Comparison of ENCODE assay signal across 13 mouse cellular contexts in the genomic region with DNA sequence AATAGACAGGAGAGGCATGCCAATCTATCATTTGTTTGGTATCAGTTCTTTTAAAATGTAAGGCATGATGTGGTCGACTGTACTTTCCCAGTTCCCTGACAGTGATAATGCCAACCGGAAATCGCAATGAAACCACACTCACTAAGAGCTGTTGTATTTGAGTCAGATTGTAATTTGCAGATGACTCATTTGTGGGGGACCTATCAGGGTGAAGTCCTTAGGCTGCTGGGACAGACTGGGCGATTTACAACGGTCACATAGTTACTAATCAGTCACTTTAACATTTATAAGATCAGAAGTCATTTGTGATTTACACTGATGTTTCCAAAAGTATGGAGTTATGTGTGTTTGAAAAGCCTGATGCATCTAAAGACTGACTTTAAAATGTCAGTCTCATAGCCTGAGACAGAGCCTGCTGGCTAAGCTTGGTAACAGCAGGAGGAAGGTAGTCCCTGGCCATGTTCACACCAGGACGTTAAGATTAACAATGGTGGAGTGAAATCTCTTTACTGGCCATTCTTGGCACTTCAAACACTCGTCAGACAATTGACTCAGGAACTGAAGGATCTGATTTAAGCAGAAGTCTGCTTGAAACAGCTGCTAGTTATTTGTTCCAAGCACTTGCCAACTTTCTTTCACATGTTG.
DNase-seq lines count a peak whose midpoint lies in the region; ATAC-seq and TF ChIP-seq lines count a peak whose summit lies in the region.
"Had no signal": no experiment of that assay in that cellular context is flagged by ENCODE, and none has a peak within 500 bp of the region (broad histone marks: within the 10 kb centered on the region; RNA-seq: fewer than 3 reads in every experiment).

No protein-coding gene starts in this region.

- intact Hi-C loops in gastrocnemius, adult 2 months (cut with DNase I) = loop anchor here (10.0 kb wide), 1 partner anchor 94 kb away; no protein-coding TSS in a partner anchor

- no peak for TF ChIP-seq POLR2A in embryonic fibroblast, embryonic 13.5 days (IDR thresholded peaks at IDR 0.05; ENCODE audit: low read depth, low read length)

- no peak for DNase-seq in gastrocnemius, adult 2 months
- DNase-seq in gastrocnemius, postnatal 4 days (ENCODE audit: low spot score in 2 of 2) = no peak
- no peak for DNase-seq in midbrain, embryonic 11.5 days (ENCODE audit: low spot score, missing footprints)
- peak; percentile 5 to 32 for DNase-seq in natural killer cell, adult 2 months (ENCODE audit: low spot score in 2 of 2)
- DNase-seq in adrenal gland, postnatal 14 days = no peak
- DNase-seq in ovary, postnatal 10 days (ENCODE audit: low spot score) = no peak
- DNase-seq: heart, postnatal 4 days; lung, adult 18-20 months; right cerebral cortex, adult 18-20 months had no signal

- peak; percentile 22; the same call in 1 of the 2 replicates for TF ChIP-seq CTCF in gastrocnemius, adult 2 months (IDR thresholded peaks at IDR 0.05)
- no peak for TF ChIP-seq CTCF in embryonic fibroblast, embryonic 13.5 days (IDR thresholded peaks at IDR 0.05; ENCODE audit: borderline replicate concordance, insufficient read depth, low read length)

- no peak overlapping the region for H3K9ac ChIP-seq in midbrain, embryonic 11.5 days (ENCODE audit: low read length)
- H3K9ac ChIP-seq in midbrain, embryonic 15.5 days = no peak overlapping the region
- H3K9ac ChIP-seq: kidney, embryonic 15.5 days; stomach, embryonic 15.5 days had no signal

- peak; percentile 63; the same call in 1 of the 2 replicates for ATAC-seq in midbrain, embryonic 11.5 days (ENCODE audit: low FRiP score)
- no peak for ATAC-seq in midbrain, embryonic 15.5 days (replicated peaks)

- no peak overlapping the region for H3K4me3 ChIP-seq in gastrocnemius, adult 2 months
- H3K4me3 ChIP-seq in midbrain, embryonic 11.5 days (ENCODE audit: low read depth, low read length) = no peak overlapping the region
- no peak overlapping the region for H3K4me3 ChIP-seq in midbrain, embryonic 15.5 days
- no peak overlapping the region for H3K4me3 ChIP-seq in embryonic fibroblast, embryonic 13.5 days (ENCODE audit: insufficient read depth, low read length)
- H3K4me3 ChIP-seq: kidney, embryonic 15.5 days; stomach, embryonic 15.5 days had no signal

- H3K36me3 ChIP-seq in midbrain, embryonic 11.5 days (ENCODE audit: control insufficient read depth, insufficient read depth, low read length) = no peaks in the 10 kb centered on the region
- no peaks in the 10 kb centered on the region for H3K36me3 ChIP-seq in midbrain, embryonic 15.5 days (replicated peaks)
- H3K36me3 ChIP-seq: stomach, embryonic 15.5 days had no signal

- no peaks in the 10 kb centered on the region for H3K9me3 ChIP-seq in midbrain, embryonic 11.5 days (ENCODE audit: control insufficient read depth, low read length)
- no peaks in the 10 kb centered on the region for H3K9me3 ChIP-seq in midbrain, embryonic 15.5 days
- H3K9me3 ChIP-seq: kidney, embryonic 15.5 days; stomach, embryonic 15.5 days had no signal

- 45% methylated on average over 7 of the region's 7 CpGs for WGBS in midbrain, embryonic 11.5 days
- 45% methylated on average over 7 of the region's 7 CpGs for WGBS in midbrain, embryonic 15.5 days

- no peaks in the 10 kb centered on the region for H3K4me1 ChIP-seq in midbrain, embryonic 11.5 days (ENCODE audit: control insufficient read depth, insufficient read depth, low read length)
- no peaks in the 10 kb centered on the region for H3K4me1 ChIP-seq in midbrain, embryonic 15.5 days
- H3K4me1 ChIP-seq in embryonic fibroblast, embryonic 13.5 days (ENCODE audit: control insufficient read depth, insufficient read depth, low read length) = peaks cover 15% of the 10 kb centered on the region
- H3K4me1 ChIP-seq: kidney, embryonic 15.5 days; stomach, embryonic 15.5 days had no signal

- no peak overlapping the region for H3K4me2 ChIP-seq in midbrain, embryonic 11.5 days
- H3K4me2 ChIP-seq in midbrain, embryonic 15.5 days = no peak overlapping the region
- H3K4me2 ChIP-seq: kidney, embryonic 15.5 days; stomach, embryonic 15.5 days had no signal

- H3K27ac ChIP-seq in gastrocnemius, adult 2 months = no peak overlapping the region; the same call in 1 of the 2 replicates
- H3K27ac ChIP-seq in midbrain, embryonic 11.5 days (ENCODE audit: low read depth, low read length) = no peak overlapping the region
- H3K27ac ChIP-seq in midbrain, embryonic 15.5 days = no peak overlapping the region
- peak overlapping the region; percentile 57 for H3K27ac ChIP-seq in embryonic fibroblast, embryonic 13.5 days (ENCODE audit: insufficient read depth, low read length)
- H3K27ac ChIP-seq: kidney, embryonic 15.5 days; stomach, embryonic 15.5 days had no signal

- no peaks in the 10 kb centered on the region for H3K27me3 ChIP-seq in midbrain, embryonic 11.5 days (ENCODE audit: control insufficient read depth, insufficient read depth, low read length)
- no peaks in the 10 kb centered on the region for H3K27me3 ChIP-seq in midbrain, embryonic 15.5 days (replicated peaks)
- H3K27me3 ChIP-seq: kidney, embryonic 15.5 days; stomach, embryonic 15.5 days had no signal

Comparison
In these comparisons a context has a peak if more than half of its experiments do, and no peak if none do; other contexts are left out.
1. DNase-seq: peak in natural killer cell, adult 2 months (2 of 2); none in gastrocnemius, adult 2 months (single experiment), gastrocnemius, postnatal 4 days (0 of 2), midbrain, embryonic 11.5 days (single experiment), adrenal gland, postnatal 14 days (single experiment) and ovary, postnatal 10 days (single experiment).